7 mouse cellular contexts compared by ENCODE assay signal in genomic region chr9:49975938-49976671, GRCm38 (mm10).
DNase-seq lines count a peak whose midpoint lies in the region.

No protein-coding gene starts in this region.

- DNase-seq in adrenal gland, postnatal 25 days = peak; percentile 68
- DNase-seq in cerebellum, postnatal 25 days = peak; percentile 80 to 88
- DNase-seq in heart, adult 8-10 months (ENCODE audit: low spot score) = peak; percentile 65
- peak; percentile 51 to 62 for DNase-seq in kidney, adult 8-10 months
- DNase-seq in limb, embryonic 10.5 days (ENCODE audit: low spot score) = no peak
- peak; percentile 80 for DNase-seq in right cerebral cortex, adult 18-20 months
- no peak for DNase-seq in thymus, postnatal 14 days

- H3K9me3 ChIP-seq in limb, embryonic 10.5 days (replicated peaks) = no peaks in the 10 kb centered on the region

- H3K4me3 ChIP-seq in limb, embryonic 10.5 days = no peak overlapping the region

- no peaks in the 10 kb centered on the region for H3K36me3 ChIP-seq in limb, embryonic 10.5 days

- no peaks in the 10 kb centered on the region for H3K27me3 ChIP-seq in limb, embryonic 10.5 days (ENCODE audit: low read depth, poor library complexity, severe bottlenecking)

- WGBS in limb, embryonic 10.5 days = 73% methylated on average over 11 of the region's 11 CpGs

- H3K27ac ChIP-seq in limb, embryonic 10.5 days = 0 out of 2 replicates have a peak overlapping the region, but pooled peaks have one; percentile 14

- H3K4me1 ChIP-seq in limb, embryonic 10.5 days = peaks cover 16% of the 10 kb centered on the region

Comparison
In these comparisons a context has a peak if more than half of its experiments do, and no peak if none do; other contexts are left out.
1. DNase-seq: peak in adrenal gland, postnatal 25 days (single experiment), cerebellum, postnatal 25 days (2 of 2), heart, adult 8-10 months (single experiment), kidney, adult 8-10 months (2 of 2) and right cerebral cortex, adult 18-20 months (single experiment); none in limb, embryonic 10.5 days (single experiment) and thymus, postnatal 14 days (single experiment).